Mouse (Mus musculus) intestine, embryonic 14.5 days (tissue): Measurements from ENCODE around the gene Ppat. TPM values are rescaled to one million over a fixed set of nuclear protein-coding genes. Genes with fewer than 3 reads are reported as not detected.
A peak's percentile ranks its signal among the peaks of the same experiment; 100 is the strongest.
"Not testable (repeated sequence)": the region's sequence is repeated elsewhere in the genome, so short reads cannot be mapped to it uniquely, and the experiment has no call there.

Experiments
- ATAC-seq: fragments of 200-750 bp; cut with Nextera tagmentation; replicated peaks from 2 replicates; pipeline ENCODE4 v1.8.0; 2017; ENCODE audit warnings: low read depth, moderate number of reproducible peaks, moderate TSS enrichment, moderate library complexity; ENCODE audit not compliant: low FRiP score, low TSS enrichment
- DNase-seq: peaks from one replicate; pipeline ENCODE4 v3.0.0-alpha.2; 2018; ENCODE audit warnings: low spot score
- H3K27ac ChIP-seq: fragments of 300-500 bp; sonication (generic); 2 replicates; pipeline ENCODE4 v1.5.1; 2014; ENCODE audit warnings: low read depth, mild to moderate bottlenecking, control low read depth
- H3K27me3 ChIP-seq: fragments of 300-500 bp; sonication (generic); replicated peaks from 2 replicates; pipeline ENCODE4 v1.6.1; 2014; ENCODE audit warnings: low read length, control low read depth; ENCODE audit not compliant: control insufficient read depth, insufficient read depth
- H3K36me3 ChIP-seq: fragments of 300-500 bp; sonication (generic); 2 replicates; pipeline ENCODE4 v1.6.1; 2014; ENCODE audit warnings: low read length, control low read depth; ENCODE audit not compliant: control insufficient read depth, insufficient read depth
- H3K4me1 ChIP-seq: fragments of 300-500 bp; sonication (generic); replicated peaks from 2 replicates; pipeline ENCODE4 v1.6.1; 2014; ENCODE audit warnings: low read length, control low read depth, mixed read lengths; ENCODE audit not compliant: control insufficient read depth, insufficient read depth
- H3K4me2 ChIP-seq: fragments of 300-500 bp; sonication (generic); 2 replicates; pipeline ENCODE4 v1.6.1; 2014; ENCODE audit warnings: low read length
- H3K4me3 ChIP-seq: fragments of 300-500 bp; sonication (generic); 2 replicates; pipeline ENCODE4 v1.5.1; 2014; ENCODE audit warnings: low read depth, low read length, control low read depth, mixed read lengths
- H3K9ac ChIP-seq: fragments of 300-500 bp; sonication (generic); 2 replicates; pipeline ENCODE4 v1.6.1; 2014; ENCODE audit warnings: mild to moderate bottlenecking, low read length
- H3K9me3 ChIP-seq: fragments of 300-500 bp; sonication (generic); 2 replicates; pipeline ENCODE4 v1.6.1; 2016; ENCODE audit warnings: low read length, control low read depth; ENCODE audit not compliant: control insufficient read depth
- WGBS: fragments of 180-500 bp; shearing (Covaris S2); extraction: QIAGEN DNeasy Blood & Tissue Kit; methylation state at CpG from one replicate; pipeline ENCODE4 v1.1.7; 2014; 5-methylcytosine and 5-hydroxymethylcytosine counted together
- polyA plus RNA-seq: library from polyadenylated mRNA; unstranded; fragments of >200 nt; fragmentation: Nextera tagmentation; extraction: Ambion mirVana; gene quantifications from 2 replicates; pipeline ENCODE4 v1.2.1, GENCODE M21; 2014

Ppat gene
- polyA plus RNA-seq, 1 experiment from 2014 or later = 43.6 TPM

DNA sequence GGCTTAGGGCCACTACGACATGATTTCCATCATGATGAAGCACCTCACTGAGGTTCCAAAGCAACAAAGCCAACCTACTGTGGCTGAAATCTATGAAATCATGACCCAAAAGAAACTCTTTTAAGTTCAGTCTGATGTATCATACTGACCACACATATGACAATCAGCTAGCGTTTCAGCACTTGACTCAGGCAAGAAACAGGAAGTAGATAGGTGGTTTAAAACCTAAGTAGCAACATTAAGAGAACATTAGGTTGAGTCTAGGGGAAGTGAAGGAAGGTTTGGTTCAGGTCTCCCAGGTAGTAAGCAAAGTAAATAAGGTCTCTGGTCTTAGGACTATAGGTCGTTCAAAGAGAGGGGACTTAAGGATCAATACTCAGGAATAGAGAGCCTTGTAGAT lies 22.1 kb upstream of the Ppat start:
- Histone ChIP-seq H3K4me3 (peak overlapping the region; percentile 91), H3K27ac (no peak overlapping the region), H3K9me3 (no peaks in the 10 kb centered on the region), H3K9ac (no peak overlapping the region), H3K27me3 (no peaks in the 10 kb centered on the region), H3K4me2 (peak overlapping the region; percentile 90), H3K4me1 (peaks cover 10% of the 10 kb centered on the region), H3K36me3 (peaks cover 22% of the 10 kb centered on the region)
- no peak for DNase-seq
- no peak for ATAC-seq
- WGBS = 69% methylated on average over 3 of the region's 3 CpGs

- DNase-seq, ATAC-seq: not testable (repeated sequence)
- 74% methylated on average over 1 of the region's 1 CpGs for WGBS
Measured at GRCm38 (mm10) chr5:76971115-76971514, 19.7 kb upstream of the Ppat start.

DNA sequence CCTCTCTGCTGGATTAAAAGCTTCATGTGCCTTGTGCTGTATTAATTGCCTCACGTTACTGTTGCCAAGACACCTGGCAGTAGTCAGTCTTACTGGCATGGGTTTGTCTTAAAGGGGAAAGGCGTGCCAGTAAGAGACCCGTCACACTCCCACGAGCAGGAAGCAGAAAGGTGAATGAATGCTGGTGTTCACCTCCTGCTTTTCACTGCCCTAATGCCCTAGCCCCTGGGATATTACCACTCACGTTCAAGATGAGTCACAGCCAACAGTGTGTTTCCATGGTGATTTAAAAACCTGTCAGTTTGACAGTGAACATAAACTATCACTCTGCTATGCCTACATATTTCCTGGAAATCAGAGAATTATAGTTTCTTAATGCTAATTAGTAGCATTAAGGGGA lies 17.9 kb upstream of the Ppat start:
- H3K4me2 ChIP-seq = no peak overlapping the region
- H3K4me3 ChIP-seq = no peak overlapping the region
- H3K9ac ChIP-seq = no peak overlapping the region
- ATAC-seq (no peak), DNase-seq (no peak)
- H3K4me1 ChIP-seq = peaks cover 4% of the 10 kb centered on the region
- peaks cover 58% of the 10 kb centered on the region for H3K36me3 ChIP-seq
- H3K9me3 ChIP-seq = no peaks in the 10 kb centered on the region
- H3K27ac ChIP-seq = no peak overlapping the region
- H3K27me3 ChIP-seq = no peaks in the 10 kb centered on the region
- 68% methylated on average over 5 of the region's 5 CpGs for WGBS

More at GRCm38 (mm10) chr5:76971115-76971514, 19.7 kb upstream of the Ppat start:
- not testable (repeated sequence) for H3K9ac ChIP-seq, H3K9me3 ChIP-seq, H3K27ac ChIP-seq, H3K27me3 ChIP-seq, H3K4me3 ChIP-seq, H3K4me2 ChIP-seq
- H3K4me1 ChIP-seq = peaks cover 10% of the 10 kb centered on the region
- peaks cover 39% of the 10 kb centered on the region for H3K36me3 ChIP-seq

DNA sequence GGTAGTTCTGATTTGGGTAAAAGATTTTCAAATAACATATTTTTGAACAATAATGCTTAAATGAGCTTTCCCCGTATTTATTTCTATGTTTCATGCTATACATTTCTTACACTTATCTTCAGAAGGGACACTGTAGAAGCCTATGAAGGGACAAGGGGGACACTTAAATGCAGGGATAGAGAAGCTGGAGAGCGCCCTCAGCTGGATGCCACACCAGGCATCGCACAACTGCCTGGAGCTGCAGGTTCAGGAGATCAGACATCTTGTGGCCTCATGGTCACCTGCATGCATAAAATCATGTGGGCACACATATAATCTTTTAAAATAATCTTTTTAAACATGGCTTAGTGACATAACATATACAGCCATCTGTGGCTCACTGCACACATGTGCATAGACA lies 13.3 kb upstream of the Ppat start:
- Histone ChIP-seq H3K4me1 (no peaks in the 10 kb centered on the region), H3K4me2 (no peak overlapping the region), H3K9me3 (no peaks in the 10 kb centered on the region), H3K27ac (no peak overlapping the region), H3K9ac (no peak overlapping the region), H3K36me3 (peaks cover 98% of the 10 kb centered on the region), H3K4me3 (no peak overlapping the region), H3K27me3 (no peaks in the 10 kb centered on the region)
- no peak for DNase-seq
- WGBS = 93% methylated on average over 3 of the region's 3 CpGs
- no peak for ATAC-seq

GRCm38 (mm10) chr5:76962545-76962944 lies 11.2 kb upstream of the Ppat start:
- Histone ChIP-seq H3K4me1 (no peaks in the 10 kb centered on the region), H3K4me3 (no peak overlapping the region), H3K4me2 (no peak overlapping the region), H3K27ac (no peak overlapping the region), H3K9me3 (no peaks in the 10 kb centered on the region), H3K9ac (no peak overlapping the region), H3K36me3 (peaks cover 99% of the 10 kb centered on the region), H3K27me3 (no peaks in the 10 kb centered on the region)
- ATAC-seq (no peak), DNase-seq (no peak)
- WGBS = 84% methylated on average over 11 of the region's 11 CpGs

- no peak overlapping the region for H3K4me2 ChIP-seq
- no peak for DNase-seq
- 81% methylated on average over 5 of the region's 5 CpGs for WGBS
- no peaks in the 10 kb centered on the region for H3K4me1 ChIP-seq
- H3K36me3 ChIP-seq = peaks cover 82% of the 10 kb centered on the region
- no peaks in the 10 kb centered on the region for H3K27me3 ChIP-seq
- no peak overlapping the region for H3K9ac ChIP-seq
- no peak overlapping the region for H3K27ac ChIP-seq
- no peak for ATAC-seq
- no peak overlapping the region for H3K4me3 ChIP-seq
- H3K9me3 ChIP-seq = no peaks in the 10 kb centered on the region
Measured at GRCm38 (mm10) chr5:76959587-76959986, 8.2 kb upstream of the Ppat start.

DNA sequence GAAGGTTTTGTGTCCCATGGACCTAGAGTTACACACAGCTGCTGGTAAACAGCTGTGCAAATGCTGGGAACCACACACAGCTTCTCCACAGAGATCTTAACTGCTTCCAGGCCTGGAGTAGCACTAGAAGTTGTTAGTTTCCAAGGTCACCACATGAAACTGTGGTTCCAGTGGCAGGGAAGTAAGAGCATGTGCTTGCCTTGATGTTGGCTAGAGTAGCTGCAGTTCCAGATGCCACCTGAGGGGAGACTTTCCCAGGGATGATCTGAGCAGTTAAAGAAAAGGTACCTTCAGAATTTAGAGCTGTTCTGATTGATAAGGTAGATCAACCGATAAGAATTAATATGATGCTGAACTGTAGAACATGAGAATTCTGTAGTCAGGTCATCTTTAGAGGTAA lies 6.6 kb upstream of the Ppat start:
- no peak overlapping the region for H3K27ac ChIP-seq
- peaks cover 66% of the 10 kb centered on the region for H3K36me3 ChIP-seq
- DNase-seq (no peak), ATAC-seq (no peak)
- H3K4me2 ChIP-seq = no peak overlapping the region
- 100% methylated on average over 1 of the region's 1 CpGs for WGBS
- H3K4me1 ChIP-seq = peaks cover under 1% of the 10 kb centered on the region; the same call in 1 of the 2 replicates
- H3K9ac ChIP-seq = no peak overlapping the region
- no peaks in the 10 kb centered on the region for H3K9me3 ChIP-seq
- H3K27me3 ChIP-seq = no peaks in the 10 kb centered on the region
- H3K4me3 ChIP-seq = no peak overlapping the region

DNA sequence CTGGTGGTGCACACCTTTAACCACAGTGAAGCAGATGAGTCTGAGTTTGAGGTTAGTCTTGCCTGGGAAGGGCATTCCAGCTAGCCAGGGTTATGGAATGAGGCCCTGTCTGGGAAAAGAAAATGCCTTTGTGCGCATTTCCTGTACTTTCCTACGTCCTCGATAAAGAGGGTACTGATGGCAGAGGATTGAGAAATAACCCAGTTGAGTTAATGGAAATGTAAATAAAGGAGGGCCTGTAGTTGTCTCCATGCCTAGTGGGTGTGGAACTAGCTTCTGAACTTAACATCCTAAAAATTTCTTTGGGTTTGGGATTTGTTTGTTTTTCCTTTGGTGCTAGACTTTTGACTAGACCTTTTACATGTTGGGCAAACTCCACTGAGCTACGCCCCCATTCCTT lies 4.1 kb upstream of the Ppat start:
- no peak overlapping the region for H3K4me2 ChIP-seq
- H3K9me3 ChIP-seq = no peaks in the 10 kb centered on the region
- no peaks in the 10 kb centered on the region for H3K27me3 ChIP-seq
- H3K4me3 ChIP-seq = no peak overlapping the region
- no peak overlapping the region for H3K9ac ChIP-seq
- no peak for ATAC-seq
- H3K36me3 ChIP-seq = peaks cover 42% of the 10 kb centered on the region
- WGBS = 61% methylated on average over 4 of the region's 4 CpGs
- DNase-seq = no peak
- no peak overlapping the region for H3K27ac ChIP-seq
- peaks cover 8% of the 10 kb centered on the region for H3K4me1 ChIP-seq

- Histone ChIP-seq H3K27me3 (no peaks in the 10 kb centered on the region), H3K9me3 (no peaks in the 10 kb centered on the region), H3K4me3 (no peak overlapping the region), H3K4me1 (peaks cover 14% of the 10 kb centered on the region), H3K27ac (no peak overlapping the region), H3K9ac (no peak overlapping the region), H3K36me3 (peaks cover 31% of the 10 kb centered on the region), H3K4me2 (no peak overlapping the region)
- no peak for ATAC-seq
- no peak for DNase-seq
- WGBS = 76% methylated on average over 6 of the region's 6 CpGs
Measured at GRCm38 (mm10) chr5:76954271-76954900, 3.0 kb upstream of the Ppat start.
